Mouse (Mus musculus) megakaryocyte progenitor cell, adult 5-6 weeks (primary cell): Measurements from ENCODE around the gene Mrpl38. TPM values are rescaled to one million over a fixed set of nuclear protein-coding genes. Genes with fewer than 3 reads are reported as not detected.
"Not testable (repeated sequence)": the region's sequence is repeated elsewhere in the genome, so short reads cannot be mapped to it uniquely, and the experiment has no call there.

Experiments
- ATAC-seq: replicated peaks from 2 replicates; pipeline ENCODE4 v1.8.0; 2016; ENCODE audit warnings: mild to moderate bottlenecking, moderate TSS enrichment, inconsistent platforms; ENCODE audit not compliant: poor library complexity
- total RNA-seq, 2 experiments: library from RNA; stranded (forward) in 1 of 2; stranded (reverse) in 1 of 2; fragments of 157-497, 149-512 nt in 1 of 2; fragments of 200-1000 nt in 1 of 2; gene quantifications; 2 replicates each; pipeline versions ENCODE4 v1.2.3 to v1.2.4; 2015 to 2017

Gene Mrpl38
- total RNA-seq, 2 experiments from 2014 or later = 24.9 to 47.0 TPM

DNA sequence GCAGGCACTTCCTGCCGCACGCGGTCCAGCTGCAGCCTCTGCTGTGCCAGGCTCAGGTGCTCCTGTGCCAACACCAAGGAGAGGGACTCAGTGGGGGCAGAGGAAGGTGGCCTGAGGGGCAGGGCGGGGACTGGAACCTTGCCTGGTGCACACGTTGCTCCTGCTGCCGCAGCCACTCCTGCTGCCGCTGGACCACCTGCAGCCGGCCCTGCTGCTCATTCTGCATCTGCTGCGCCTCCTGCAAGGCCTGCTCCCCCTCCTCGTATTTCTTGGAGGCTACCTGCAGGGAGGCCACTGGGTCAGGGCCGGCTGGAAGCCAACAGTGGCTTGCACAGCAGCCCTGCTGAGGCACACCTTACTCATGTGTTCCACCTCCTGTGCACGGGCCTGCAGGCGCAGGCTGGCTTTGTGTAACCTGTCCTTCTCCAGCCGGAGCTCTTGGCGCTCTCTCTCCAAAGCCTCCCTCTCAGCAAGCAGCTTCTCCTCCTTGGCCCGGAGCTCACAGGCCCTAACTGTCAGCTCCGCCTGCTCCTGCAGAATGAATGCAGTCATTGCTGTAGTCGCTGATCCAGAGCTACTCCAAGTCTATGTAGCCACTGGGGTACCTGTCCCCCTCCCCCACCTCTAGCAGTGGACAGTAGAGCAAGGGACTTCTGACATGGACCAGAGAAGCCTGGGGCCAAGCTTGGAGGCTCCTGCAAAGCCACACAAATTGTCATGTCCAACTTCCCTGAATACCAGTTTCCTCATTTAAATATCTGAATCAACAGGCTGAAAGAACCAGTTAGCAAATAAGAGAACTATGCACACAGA, 7.0 kb upstream of the Mrpl38 start:
- ATAC-seq = no peak

DNA sequence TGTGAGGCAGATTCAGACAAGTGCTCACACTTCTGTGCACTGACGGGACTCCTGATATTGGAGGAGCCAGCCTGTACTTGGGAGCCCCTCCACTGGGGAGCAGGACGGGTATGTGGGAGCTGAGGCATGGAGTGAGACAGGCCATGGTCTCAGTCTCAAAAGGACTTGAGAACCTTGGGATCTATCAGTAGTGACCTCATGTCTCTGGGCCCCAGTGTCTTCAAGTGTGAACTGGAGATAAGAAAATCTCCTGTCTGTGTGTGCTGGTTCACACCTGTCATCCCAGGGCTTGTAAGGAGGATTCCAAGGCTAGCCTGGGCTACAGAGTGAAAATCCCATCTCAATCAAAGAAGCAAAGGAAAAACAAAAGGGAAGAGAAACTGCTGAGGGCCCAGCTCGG, 4.8 kb upstream of the Mrpl38 start:
- no peak for ATAC-seq

DNA sequence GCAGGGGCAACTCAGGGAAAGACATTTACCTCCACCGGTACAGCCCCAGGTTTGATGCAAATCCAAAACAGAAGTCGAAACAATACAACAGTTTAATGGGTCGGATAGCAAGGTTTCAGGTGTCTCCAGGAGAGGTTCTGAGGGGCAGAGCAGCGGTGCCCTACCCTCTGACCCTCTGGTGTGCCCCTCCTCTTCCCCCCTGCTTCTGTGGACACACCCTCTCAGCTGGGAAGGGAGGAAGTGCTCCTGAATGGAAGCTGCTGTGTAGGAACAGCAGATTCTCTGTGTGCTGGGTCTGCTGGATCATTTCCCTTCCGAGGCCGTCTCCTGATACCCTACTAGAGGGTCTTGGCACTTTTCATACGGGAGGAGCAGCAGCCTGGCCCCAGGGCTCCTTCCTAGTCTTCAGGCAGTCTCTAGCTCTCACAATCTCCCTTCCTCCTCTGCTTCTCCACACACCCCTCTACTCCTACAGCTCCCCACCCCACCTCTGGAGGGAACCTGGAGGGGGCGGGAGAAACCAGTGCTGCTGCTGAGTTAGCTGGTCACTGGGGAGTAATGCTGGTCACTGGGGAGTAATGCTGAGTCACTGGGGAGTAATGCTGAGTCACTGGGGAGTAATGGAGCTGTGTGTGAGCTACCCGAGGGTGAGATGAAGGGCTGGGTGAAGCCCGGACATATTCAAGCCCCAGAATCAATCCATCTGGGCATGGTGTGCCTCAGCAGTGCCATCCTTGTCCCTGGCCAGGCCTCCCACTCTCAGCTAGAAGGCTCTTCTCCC, 3.7 kb upstream of the Mrpl38 start:
- no peak for ATAC-seq

DNA sequence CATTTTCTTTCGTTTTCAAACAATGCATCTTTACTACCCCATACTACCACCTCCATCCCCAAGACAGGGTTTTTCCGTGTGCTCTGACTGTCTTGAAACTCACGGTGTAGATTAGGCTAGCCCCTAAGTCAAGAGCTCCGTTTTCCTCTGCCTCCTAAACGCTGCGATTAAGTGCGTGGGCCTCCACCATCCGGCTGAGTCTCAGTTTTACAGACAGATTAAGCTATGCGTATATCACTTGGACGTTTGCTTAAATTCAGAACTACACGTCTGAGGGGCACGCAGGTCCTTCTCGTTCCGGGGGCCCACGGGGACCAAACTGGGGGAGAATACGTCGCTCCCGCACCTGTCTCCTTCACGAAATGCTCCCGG, 586 bp downstream of the Mrpl38 start:
- ATAC-seq = no peak

DNA sequence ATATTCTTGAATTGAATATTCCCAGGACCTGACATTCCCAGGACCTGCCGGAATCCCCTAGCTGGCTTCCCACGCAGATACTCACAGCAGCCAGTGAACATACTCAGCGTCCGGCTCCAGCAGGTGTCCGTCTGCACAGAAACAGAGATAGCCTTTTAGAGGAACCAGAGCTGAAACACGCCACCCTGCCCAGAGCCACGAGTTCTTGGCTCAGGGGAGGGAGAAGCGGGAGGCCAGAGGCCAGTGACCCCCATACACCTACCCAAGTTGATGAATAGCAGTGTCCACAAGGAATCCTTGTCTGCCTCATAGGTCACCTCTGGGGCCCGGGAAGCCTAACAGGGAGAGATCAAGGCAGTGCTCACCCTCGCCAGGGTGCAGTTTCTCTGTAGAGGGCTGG, 4.5 kb downstream of the Mrpl38 start:
- ATAC-seq = no peak

DNA sequence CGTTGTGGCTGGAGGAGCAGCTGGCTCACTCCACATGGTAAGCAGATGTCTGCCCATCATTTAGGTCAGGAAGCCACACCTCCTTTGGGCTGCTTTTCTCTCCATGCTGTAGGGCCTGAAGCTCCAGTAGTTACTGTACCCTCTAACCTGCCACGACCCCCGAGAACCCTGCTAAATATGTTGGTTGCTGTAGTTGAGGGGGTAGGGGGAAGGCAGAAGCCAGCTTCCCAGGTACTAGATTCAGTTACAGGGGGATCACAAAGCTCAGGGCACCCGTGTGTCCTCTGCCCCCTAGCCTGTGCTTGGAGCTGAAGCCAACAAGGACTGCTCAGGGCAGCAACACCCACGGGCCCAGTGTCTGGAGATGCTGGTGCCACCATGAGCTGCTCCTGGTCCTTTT, 5.2 kb downstream of the Mrpl38 start:
- no peak for ATAC-seq

DNA sequence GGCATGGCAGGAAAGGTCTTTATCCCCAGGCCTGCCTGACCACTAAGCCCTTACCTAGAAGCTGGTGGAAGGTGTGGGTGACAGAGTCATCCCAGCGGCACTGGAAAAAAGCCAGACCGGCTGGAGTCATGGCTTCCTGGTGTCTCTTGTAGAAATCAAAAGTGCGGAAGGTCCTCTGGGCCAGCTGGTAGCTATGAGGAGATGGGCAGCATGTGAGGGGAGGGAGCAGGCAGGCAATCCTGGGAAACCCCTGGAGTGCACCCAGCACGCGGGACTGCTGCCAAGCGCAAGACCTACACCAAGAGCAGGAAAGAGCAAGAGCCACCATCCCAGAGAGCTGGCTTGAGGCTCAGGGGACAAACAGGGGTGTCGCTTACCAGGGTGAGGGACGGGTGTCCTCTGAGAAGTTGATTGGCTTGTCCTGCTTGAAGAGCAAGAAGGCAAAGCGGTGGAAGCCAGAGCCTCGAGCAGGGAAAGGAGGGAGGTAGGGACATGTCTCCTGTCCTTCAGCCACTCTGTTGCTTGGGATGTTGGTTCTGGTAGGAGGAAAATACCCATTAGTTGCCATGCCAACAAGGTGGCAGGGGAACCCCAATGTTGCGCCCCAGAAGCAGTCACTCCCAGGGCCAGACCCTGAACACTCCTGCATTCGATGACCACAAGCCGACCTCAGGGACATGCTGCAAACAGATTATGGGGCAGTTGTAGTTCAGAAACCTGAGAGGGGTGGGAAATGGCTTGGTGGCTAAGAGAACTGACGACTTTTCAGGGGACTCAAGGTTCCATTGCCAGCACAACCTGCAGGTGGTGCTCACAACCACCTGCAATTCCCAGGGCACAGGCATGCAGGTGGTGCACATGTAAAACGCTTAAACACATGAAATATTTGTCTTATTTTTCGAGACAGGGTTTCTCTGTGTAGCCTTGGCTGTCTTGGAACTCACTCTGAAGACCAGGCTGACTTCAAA, 6.0 kb downstream of the Mrpl38 start:
- ATAC-seq = no peak

DNA sequence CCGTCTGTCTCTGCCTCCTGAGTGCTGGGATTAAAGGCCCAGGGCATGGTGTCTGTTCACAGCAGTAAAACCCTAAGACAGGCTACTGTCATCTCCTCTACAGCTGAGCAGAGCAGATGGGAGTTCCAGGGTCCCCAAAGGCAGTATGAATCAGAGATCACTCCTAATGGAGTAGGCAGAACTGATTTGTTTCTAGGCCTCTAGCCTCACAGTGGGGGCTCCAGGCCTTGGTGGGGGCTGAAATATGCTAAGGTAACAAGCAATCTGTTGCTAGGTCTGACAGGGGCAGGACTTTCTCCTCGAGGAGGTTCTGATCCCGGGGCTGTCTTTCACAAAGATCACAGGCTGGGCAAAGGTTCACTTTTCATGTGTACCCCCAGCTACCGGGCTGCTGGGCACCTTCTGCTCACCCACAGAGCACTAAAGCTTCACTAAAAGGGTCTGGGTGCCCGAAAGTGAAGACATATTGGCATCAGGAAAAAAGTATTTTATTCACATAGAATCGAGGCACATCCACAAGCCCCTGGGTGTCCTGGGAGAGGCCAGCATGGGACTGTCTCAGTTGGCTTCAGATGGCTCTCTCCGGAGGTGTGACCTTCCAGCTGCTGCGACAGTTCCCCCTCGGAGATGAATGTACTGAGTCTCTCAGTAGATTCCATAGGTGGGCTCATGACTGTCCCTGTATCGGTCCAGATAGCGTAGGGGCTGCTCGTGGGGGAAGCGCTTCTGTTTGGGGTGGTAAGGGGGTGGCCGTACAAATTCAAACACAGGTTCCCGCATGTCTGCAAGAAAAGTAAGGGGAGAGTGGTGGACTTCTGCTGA, 7.1 kb downstream of the Mrpl38 start:
- no peak for ATAC-seq

DNA sequence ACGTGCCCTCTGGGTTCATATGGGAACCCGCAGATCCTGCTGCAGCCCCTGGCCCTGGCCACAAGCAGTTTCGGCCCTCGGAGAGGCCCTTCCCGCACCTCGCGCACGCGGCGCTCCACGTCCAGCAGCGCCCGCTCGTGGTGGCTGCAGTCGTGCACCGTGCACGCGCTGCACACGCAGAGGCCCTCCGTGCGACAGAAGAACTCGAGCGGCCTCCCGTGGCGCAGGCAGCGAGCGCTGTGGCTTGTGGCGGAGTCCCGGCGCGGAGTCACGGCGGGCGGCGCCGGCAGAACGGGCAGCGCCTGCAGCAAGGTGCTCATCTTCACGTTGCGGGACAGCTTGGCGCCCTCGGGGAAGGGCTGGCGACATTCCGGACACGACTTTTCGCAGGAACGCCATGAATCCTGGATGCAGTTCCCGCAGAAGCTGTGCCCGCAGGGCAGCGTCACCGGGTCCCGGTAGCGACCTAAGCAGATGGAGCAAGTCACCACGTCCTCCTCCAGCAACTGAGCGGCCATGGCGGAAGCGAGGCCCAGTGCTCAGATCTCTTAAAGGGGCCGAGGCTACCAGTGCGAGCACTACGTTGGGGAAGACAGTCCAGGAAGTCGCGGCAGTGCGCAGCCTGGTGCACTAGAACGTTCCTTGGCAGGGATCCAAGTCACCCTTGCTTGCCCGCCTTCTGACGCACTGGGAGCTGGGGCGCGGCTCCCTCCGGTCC, 8.0 kb downstream of the Mrpl38 start, which contains the start of gene Trim65:
Gene Trim65, minus strand, starts transcription at position 641 of the 718 bp plus-strand sequence.
- peak; percentile 78 for ATAC-seq

DNA sequence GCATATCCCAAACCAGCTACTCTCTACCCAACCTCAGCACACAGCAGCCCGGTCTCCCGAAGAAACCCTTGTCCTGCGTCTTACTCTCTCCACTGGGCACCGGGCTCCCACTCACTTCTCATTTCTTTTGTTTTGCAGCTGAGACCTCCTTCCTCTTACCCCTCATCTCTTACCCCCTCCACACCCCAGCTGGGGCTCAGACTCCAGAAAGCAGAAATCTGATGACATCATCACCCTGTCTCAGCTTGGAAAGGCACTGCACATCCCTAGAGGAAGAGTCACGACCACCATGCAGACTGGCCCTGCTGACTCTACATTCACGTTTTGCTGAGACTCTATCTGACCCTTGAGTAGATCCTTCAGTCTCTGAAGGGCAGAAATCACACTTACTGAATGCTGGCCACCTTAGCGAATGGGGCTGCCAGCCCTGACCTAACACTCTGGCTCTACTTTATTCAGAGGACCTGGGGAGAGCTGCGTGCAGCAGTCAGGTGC, 8.6 kb downstream of the Mrpl38 start:
- ATAC-seq = peak; percentile 43

DNA sequence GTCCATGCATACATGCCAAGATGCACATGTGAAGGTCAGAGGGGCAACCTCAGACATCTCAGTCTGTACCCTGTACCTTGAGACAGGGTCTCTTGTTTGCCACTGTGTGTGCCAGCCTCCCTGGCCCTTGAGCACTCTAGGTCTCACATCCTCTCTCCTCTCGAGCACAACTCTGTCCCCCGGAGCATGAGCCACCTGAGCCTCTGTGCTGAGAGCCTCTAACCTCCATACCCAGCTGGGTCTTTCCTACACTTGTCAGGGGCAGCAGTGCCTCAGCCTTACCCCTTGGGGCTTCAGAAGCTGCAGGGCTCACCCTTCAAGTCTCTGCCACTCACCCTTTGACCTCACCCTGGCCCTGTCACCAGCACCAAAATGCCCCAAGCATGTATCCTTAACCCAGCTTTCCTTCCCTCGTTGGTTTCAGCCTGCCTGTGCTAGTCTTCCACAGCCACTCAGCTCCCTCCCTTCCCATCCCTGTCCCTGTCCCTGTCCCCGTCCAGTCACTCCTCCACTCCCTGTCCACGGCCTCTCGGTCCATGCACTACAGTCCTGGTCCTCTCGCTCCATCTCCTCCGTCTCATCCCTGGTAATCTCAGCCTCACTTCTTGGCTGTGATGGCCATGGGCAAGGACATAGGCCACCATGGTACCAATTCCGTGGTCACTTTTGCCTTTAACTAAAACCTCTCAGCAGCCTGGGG, 9.4 kb downstream of the Mrpl38 start:
- ATAC-seq = no peak

DNA sequence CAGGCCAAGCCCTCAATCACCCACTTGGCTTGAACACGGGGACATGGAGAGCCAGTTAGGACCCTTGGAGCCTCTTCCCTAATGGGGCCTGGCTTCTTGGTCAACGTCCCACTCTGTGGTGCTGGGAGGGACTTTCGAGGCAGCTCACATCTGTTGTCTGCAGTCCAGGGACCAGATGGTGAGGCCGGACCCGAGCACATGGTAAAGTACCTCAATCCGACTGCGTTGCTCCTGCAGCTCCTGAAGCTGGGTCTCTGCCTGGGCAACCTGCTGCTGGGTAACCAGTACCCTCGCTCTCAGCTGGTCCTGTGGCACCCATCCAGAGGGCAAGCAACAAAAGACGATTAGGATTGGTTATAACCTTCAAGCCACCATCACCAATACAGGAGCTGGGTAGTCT, 10.7 kb downstream of the Mrpl38 start:
- no peak for ATAC-seq

DNA sequence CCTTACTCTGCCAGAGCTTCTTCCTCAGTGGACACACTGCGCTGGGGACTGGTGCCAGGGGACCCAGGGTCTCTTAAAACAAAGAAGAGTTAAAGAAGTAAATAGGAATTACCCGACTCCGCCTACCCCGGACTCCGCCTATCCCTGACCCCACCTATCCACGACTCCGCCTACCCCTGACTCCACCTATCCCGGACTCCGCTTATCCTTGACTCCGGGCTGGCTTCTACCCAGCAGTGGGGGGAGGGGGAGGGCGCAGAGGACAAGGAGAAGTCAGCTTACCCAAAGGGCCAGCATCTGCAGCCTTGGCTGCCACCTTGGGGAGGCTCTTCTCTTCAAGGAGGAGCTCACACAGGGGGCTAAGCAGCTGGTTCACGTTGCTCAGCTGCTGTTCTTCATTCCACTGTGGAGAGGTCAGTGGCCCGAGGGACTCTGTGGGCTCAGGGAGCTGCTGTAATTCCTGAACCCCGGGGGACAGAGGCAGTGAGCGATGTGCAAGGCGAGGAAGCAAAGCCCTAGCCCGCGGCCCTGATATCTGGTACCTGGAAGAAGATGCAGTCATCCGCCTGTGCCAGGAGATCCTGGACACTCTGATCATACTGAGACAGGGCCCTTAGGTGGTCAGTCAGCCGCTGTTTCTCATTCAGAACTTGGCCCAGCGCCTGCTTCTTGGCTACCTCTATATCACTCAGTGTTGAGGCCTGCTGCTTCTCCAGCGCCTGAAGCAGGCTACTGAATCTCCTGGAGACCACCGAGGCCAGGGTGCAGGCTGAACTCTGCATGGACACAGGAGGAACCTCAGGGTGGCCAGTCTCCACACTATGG, 11.3 kb downstream of the Mrpl38 start, which contains the start of gene Trim47:
Gene Trim47, minus strand, starts transcription at position 55 of the 825 bp plus-strand sequence.
- ATAC-seq = peak; percentile 52

DNA sequence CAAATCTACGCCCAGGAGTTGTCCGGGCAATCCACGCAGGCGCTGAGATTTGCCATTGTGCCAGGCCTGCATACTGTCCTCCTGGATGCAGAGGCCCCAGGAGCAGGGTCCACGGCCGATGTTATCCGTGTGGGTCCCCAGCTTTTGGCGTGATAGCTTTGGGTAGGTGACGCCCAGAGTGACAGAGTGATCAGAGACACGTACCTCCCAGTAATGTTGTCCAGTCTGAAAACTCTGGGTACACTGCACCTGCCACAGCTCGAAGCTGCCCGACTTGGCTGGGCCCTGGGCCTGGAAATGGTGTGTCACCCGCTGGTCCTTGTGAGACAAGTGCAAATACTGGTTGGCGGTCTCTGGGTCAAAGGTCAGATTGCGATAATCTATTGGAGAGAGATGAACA, 12.4 kb downstream of the Mrpl38 start:
- ATAC-seq = no peak

DNA sequence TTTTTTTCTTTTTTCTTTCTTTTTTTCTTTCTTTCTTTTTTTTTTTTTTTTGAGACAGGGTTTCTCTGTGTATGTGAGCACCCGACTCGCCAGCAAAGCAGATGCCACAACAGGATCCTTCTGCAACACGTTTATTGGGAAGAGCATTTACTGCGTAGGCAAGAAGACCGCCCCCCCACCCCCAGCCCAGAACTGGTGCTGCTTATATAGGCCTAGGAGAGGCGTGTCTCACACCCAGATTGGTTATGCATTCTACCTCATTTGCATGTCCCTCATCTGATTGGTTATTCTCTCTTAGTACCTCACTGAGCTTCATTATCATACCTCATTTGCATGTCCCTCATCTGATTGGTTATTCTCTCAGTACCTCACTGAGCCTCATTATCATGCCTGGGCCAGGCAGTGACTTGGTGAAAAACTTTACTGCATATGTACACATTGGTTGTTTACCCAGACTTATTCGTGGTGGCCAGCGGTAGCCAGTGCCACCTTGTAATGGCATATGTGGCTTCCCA, 16.9 kb downstream of the Mrpl38 start:
- not testable (repeated sequence) for ATAC-seq

DNA sequence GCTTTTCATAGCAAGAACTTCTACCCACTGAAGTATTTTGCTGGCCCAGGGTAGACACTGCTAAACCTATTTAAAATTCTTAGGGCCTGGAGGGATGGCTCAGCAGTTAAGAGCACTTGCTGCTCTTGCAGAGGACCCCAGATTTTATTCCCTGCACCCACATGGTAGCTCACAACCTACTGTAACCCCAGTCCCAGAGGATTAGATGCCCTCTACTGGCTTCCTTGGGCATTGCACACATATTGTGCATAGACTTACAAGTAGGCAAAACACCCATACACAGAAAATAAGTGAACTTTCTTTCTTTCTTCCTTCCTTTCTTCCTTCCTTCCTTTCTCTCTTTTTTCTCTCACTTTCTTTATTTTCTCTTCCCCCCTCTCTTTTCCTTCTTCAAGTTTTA, 20.8 kb downstream of the Mrpl38 start:
- ATAC-seq = 0 out of 2 replicates have a peak, but pooled peaks have one; percentile 48

DNA sequence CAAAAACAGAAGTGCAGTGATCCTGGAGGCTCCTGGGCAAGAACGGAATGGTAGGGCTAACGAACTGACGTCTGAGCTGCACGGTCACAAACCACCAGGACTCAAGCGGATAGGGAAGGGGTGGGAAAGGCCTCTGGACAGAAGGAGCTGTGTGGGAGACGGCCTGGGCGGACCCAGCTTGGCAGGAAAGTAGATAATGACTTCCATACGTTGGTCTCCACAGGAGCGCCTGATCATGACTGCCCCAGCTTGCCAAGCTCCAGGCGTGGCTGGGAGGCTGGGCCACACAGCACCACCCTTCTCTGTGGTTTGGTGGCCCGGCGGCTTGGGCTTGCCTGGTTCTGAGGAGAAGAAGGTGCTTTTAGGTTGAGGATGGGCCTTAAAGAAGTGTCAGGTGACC, 21.4 kb downstream of the Mrpl38 start:
- peak; percentile 91 for ATAC-seq
